ENCODE assay signal across 8 mouse cellular contexts in genomic region chr6:142993705-142994698, GRCm38 (mm10). TPM values are rescaled to one million over a fixed set of nuclear protein-coding genes. Genes with fewer than 3 reads are reported as not detected.
DNase-seq lines count a peak whose midpoint lies in the region; ATAC-seq and TF ChIP-seq lines count a peak whose summit lies in the region.

No protein-coding gene starts in this region.

- 26% methylated on average over 14 of the region's 14 CpGs for WGBS in heart, embryonic 10.5 days
- WGBS in thymus, adult 2 months, result 41% methylated on average over 14 of the region's 14 CpGs

- no peaks in the 10 kb centered on the region for H3K36me3 ChIP-seq in heart, embryonic 10.5 days
- H3K36me3 ChIP-seq in thymus, adult 2 months (ENCODE audit: control insufficient read depth, insufficient read depth, low read length), result no peaks in the 10 kb centered on the region

- H3K4me3 ChIP-seq in heart, embryonic 10.5 days, result 0 out of 2 replicates have a peak overlapping the region, but pooled peaks have one; percentile 6
- no peak overlapping the region for H3K4me3 ChIP-seq in thymus, adult 2 months (ENCODE audit: control insufficient read depth, insufficient read depth, low read length)

- H3K9me3 ChIP-seq in heart, embryonic 10.5 days, result no peaks in the 10 kb centered on the region

- peak overlapping the region; percentile 83 for H3K27ac ChIP-seq in heart, embryonic 10.5 days
- no peak overlapping the region for H3K27ac ChIP-seq in thymus, adult 2 months (ENCODE audit: control insufficient read depth, insufficient read depth, low read length)

- peak; percentile 20; the same call in 1 of the 2 replicates for ATAC-seq in megakaryocyte progenitor cell, adult 5-6 weeks (replicated peaks; ENCODE audit: poor library complexity)

- peak; percentile 79 for DNase-seq in heart, embryonic 10.5 days (ENCODE audit: low spot score)
- no peak for DNase-seq in heart, adult 18-20 months
- peak; percentile 22 for DNase-seq in thymus, adult 2 months
- DNase-seq in thymus, adult 18-20 months, result no peak
- no peak for DNase-seq in adrenal gland, adult 2 months
- no peak for DNase-seq in cerebellum, adult 11 months
- DNase-seq in right cerebral cortex, postnatal 14 days, result no peak

- peaks cover 42% of the 10 kb centered on the region for H3K4me1 ChIP-seq in heart, embryonic 10.5 days
- peaks cover 5% of the 10 kb centered on the region for H3K4me1 ChIP-seq in thymus, adult 2 months (replicated peaks; ENCODE audit: control insufficient read depth, insufficient read depth, low read length)

- no peak for TF ChIP-seq CTCF in thymus, adult 2 months (IDR thresholded peaks at IDR 0.05; ENCODE audit: borderline replicate concordance, control insufficient read depth, extremely low read depth, insufficient read depth, low read length, poor library complexity)

- no peaks in the 10 kb centered on the region; the same call in 1 of the 2 replicates for H3K27me3 ChIP-seq in heart, embryonic 10.5 days (ENCODE audit: insufficient read depth, poor library complexity, severe bottlenecking)
- H3K27me3 ChIP-seq in thymus, adult 2 months (ENCODE audit: control insufficient read depth, insufficient read depth, low read length), result no peaks in the 10 kb centered on the region

- TF ChIP-seq POLR2A in thymus, adult 2 months (IDR thresholded peaks at IDR 0.05; ENCODE audit: control insufficient read depth, extremely low read depth, insufficient read depth, low read length, poor library complexity), result no peak

RNA-seq across cellular contexts. Expression of gene St8sia1, which starts 29.8 kb away (rescaled TPM):
- polyA plus RNA-seq in heart, embryonic 10.5 days (2016; fragmentation: Nextera tagmentation; extraction: Ambion mirVana), result 3.1 and 3.4 TPM in 2 replicates
- under 1 TPM; 0.10 to 0.57 TPM for total RNA-seq in heart, adult 18-20 months (2021)
- polyA plus RNA-seq in thymus, adult 2 months (2012; rRNA removed), result 22.6 and 26.4 TPM in 2 replicates
- 0.07 TPM in 1 of 2 replicates, not detected in the other for total RNA-seq in megakaryocyte progenitor cell, adult 5-6 weeks (2015)
- 0.14 TPM in 1 of 2 replicates, not detected in the other for total RNA-seq in megakaryocyte progenitor cell, adult 5-6 weeks (2017)
- 1 to 10 TPM in 1 of 2 experiments, under 1 TPM in 1; 0.43 to 1.8 TPM for total RNA-seq in adrenal gland, adult 2 months (2021)
- 0.13 and 0.25 TPM in 2 replicates for polyA plus RNA-seq in adrenal gland, adult 2 months (2012; rRNA removed)

Comparison
In these comparisons a context has a peak if more than half of its experiments do, and no peak if none do; other contexts are left out.
1. DNase-seq: peak in heart, embryonic 10.5 days (single experiment) and thymus, adult 2 months (single experiment); none in heart, adult 18-20 months (0 of 2), thymus, adult 18-20 months (0 of 2), adrenal gland, adult 2 months (single experiment), cerebellum, adult 11 months (single experiment) and right cerebral cortex, postnatal 14 days (single experiment).